Mouse (Mus musculus) embryonic facial prominence, embryonic 14.5 days (tissue): ENCODE results near the gene 1190007I07Rik. TPM values are rescaled to one million over a fixed set of nuclear protein-coding genes. Genes with fewer than 3 reads are reported as not detected.
"Not testable (repeated sequence)": the region's sequence is repeated elsewhere in the genome, so short reads cannot be mapped to it uniquely, and the experiment has no call there.

Experiments
- ATAC-seq: fragments of 200-750 bp; cut with Nextera tagmentation; 2 replicates; pipeline ENCODE4 v1.8.0; 2017; ENCODE audit warnings: low read depth, moderate number of reproducible peaks, moderate TSS enrichment
- DNase-seq: peaks from one replicate; pipeline ENCODE4 v3.0.0-alpha.2; 2015; ENCODE audit warnings: low spot score
- H3K27ac ChIP-seq: fragments of 300-500 bp; sonication (generic); replicated peaks from 2 replicates; pipeline ENCODE4 v1.5.1; 2014; ENCODE audit warnings: low read depth, mild to moderate bottlenecking, low read length, moderate library complexity
- H3K27me3 ChIP-seq: fragments of 300-500 bp; sonication (generic); replicated peaks from 2 replicates; pipeline ENCODE4 v1.6.1; 2014; ENCODE audit warnings: low read length; ENCODE audit not compliant: control insufficient read depth, insufficient read depth
- H3K36me3 ChIP-seq: fragments of 300-500 bp; sonication (generic); 2 replicates; pipeline ENCODE4 v1.6.1; 2014; ENCODE audit warnings: low read length, mixed read lengths; ENCODE audit not compliant: control insufficient read depth, insufficient read depth
- H3K4me1 ChIP-seq: fragments of 300-500 bp; sonication (generic); 2 replicates; pipeline ENCODE4 v1.6.1; 2014; ENCODE audit warnings: antibody characterized with exemption, low read length; ENCODE audit not compliant: control insufficient read depth, insufficient read depth
- H3K4me2 ChIP-seq: fragments of 300-500 bp; sonication (generic); 2 replicates; pipeline ENCODE4 v1.6.1; 2014; ENCODE audit warnings: low read depth, mild to moderate bottlenecking, low read length, moderate library complexity, mixed read lengths
- H3K4me3 ChIP-seq: fragments of 300-500 bp; sonication (generic); 2 replicates; pipeline ENCODE4 v1.5.1; 2014; ENCODE audit warnings: low read depth, mild to moderate bottlenecking, low read length
- H3K9ac ChIP-seq: fragments of 300-500 bp; sonication (generic); 2 replicates; pipeline ENCODE4 v1.6.1; 2014; ENCODE audit warnings: low read depth, mild to moderate bottlenecking, low read length, moderate library complexity, mixed read lengths
- H3K9me3 ChIP-seq: fragments of 300-500 bp; sonication (generic); 2 replicates; pipeline ENCODE4 v1.6.1; 2016; ENCODE audit warnings: low read length; ENCODE audit not compliant: control insufficient read depth
- WGBS: fragments of 180-500 bp; shearing (Covaris S2); extraction: QIAGEN DNeasy Blood & Tissue Kit; methylation state at CpG from one replicate; pipeline ENCODE4 v1.1.7; 2014; 5-methylcytosine and 5-hydroxymethylcytosine counted together
- polyA plus RNA-seq: library from polyadenylated mRNA; unstranded; fragments of >200 nt; fragmentation: Nextera tagmentation; extraction: Ambion mirVana; gene quantifications from 2 replicates; pipeline ENCODE4 v1.2.1, GENCODE M21; 2014

1190007I07Rik gene
- polyA plus RNA-seq, 1 experiment from 2014 or later: 33.0 TPM

DNA sequence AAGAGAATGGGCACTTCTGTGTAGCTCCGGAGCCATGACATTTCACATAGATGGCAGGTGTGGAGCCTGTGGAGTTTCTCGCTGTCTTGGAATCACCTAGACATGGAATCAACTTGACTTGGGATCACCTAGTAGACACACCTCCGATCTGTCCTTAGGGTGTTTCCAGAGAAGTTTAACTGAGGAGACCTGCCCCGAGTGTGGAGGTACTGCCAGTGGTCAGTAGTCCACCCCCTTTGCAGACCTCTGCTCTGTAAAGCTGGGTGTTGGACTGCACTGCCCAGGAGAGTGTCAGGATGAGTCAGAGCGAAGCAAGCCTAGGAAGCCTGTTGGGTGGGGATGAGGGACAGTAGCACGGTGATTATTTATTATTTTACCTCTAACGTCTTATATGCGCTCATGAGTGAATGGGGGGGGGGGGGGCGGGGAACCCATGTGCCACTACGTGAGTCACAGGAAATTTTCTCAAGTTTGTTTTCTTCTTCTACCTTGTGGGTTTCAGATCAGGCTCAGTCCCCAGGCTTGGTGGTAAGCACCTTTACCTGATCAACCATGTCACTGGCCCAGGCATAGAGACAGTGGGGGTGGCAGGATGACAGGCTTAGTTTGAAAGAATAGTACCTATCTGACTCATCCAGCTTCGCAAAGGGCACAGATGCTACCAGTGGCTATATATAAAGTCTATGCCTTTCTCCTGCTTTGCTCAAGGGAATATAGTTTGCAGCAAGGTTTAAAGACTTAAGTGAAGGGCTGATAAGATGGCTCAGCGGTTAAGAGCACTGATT, 9.7 kb upstream of the 1190007I07Rik start:
- ATAC-seq: no peak
- H3K9me3 ChIP-seq: no peaks in the 10 kb centered on the region
- 97% methylated on average over 12 of the region's 12 CpGs for WGBS

GRCm38 (mm10) chr10:82631133-82631532, 8.1 kb upstream of the 1190007I07Rik start:
- Histone ChIP-seq H3K9me3 (no peaks in the 10 kb centered on the region), H3K4me1 (peaks cover 3% of the 10 kb centered on the region; the same call in 1 of the 2 replicates), H3K27ac (no peak overlapping the region), H3K4me2 (peak overlapping the region; percentile 87), H3K36me3 (peaks cover 23% of the 10 kb centered on the region), H3K9ac (no peak overlapping the region), H3K4me3 (peak overlapping the region; percentile 60; the same call in 1 of the 2 replicates), H3K27me3 (no peaks in the 10 kb centered on the region)
- ATAC-seq: no peak
- WGBS: 85% methylated on average over 7 of the region's 7 CpGs
- DNase-seq: no peak

More for the DNA sequence above, 9.7 kb upstream of the 1190007I07Rik start:
- Histone ChIP-seq H3K4me3 (no peak overlapping the region), H3K4me2 (no peak overlapping the region), H3K4me1 (peaks cover 3% of the 10 kb centered on the region; the same call in 1 of the 2 replicates), H3K9ac (no peak overlapping the region), H3K27me3 (no peaks in the 10 kb centered on the region), H3K36me3 (peaks cover 39% of the 10 kb centered on the region), H3K27ac (no peak overlapping the region)
- no peak for DNase-seq

GRCm38 (mm10) chr10:82630497-82630896, 7.5 kb upstream of the 1190007I07Rik start:
- DNase-seq (no peak), ATAC-seq (no peak)
- no peaks in the 10 kb centered on the region for H3K27me3 ChIP-seq
- H3K36me3 ChIP-seq: peaks cover 21% of the 10 kb centered on the region
- peaks cover 3% of the 10 kb centered on the region; the same call in 1 of the 2 replicates for H3K4me1 ChIP-seq
- H3K9ac ChIP-seq: peak overlapping the region; percentile 84
- H3K4me3 ChIP-seq: peak overlapping the region; percentile 60
- H3K4me2 ChIP-seq: peak overlapping the region; percentile 87
- WGBS: 16% methylated on average over 7 of the region's 7 CpGs
- peak overlapping the region; percentile 84; the same call in 1 of the 2 replicates for H3K27ac ChIP-seq
- no peaks in the 10 kb centered on the region for H3K9me3 ChIP-seq

DNA sequence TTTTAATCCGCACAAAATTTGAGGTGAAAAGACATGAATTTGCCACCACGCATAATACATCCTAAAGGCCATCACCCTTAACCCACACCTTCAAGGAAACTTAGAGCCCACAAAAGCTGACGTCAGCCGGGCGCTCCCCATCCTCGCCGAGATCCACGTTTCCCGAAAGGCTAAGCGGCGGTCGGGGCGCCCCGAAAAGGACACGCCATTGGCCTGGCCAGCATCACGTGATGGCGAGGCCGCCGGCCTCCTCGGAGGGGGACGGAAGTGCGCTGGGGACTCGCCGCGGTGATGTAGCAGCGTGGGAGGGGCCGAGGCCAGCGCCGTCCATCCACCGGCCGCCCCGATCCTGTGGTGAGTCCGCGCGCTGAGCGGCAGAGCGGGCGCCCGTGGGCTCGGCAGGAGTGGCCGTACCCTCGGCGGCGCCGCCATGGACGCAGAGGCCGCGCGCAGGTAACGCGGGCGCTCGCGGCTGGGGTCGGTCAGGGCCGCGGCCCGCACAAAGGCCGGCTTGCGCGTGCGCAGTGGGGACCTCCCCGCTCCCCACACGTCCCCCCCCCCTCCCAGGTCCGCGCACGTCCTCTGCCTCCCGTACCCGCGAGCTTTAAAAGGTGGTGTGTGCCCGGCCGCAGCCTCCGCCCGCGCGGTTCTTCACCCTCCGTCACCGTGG, 6.7 kb upstream of the 1190007I07Rik start, which contains the start of gene Tdg:
Gene Tdg (plus strand): TSS at position 243 of the 670 bp plus-strand sequence.
- peak within 1 kb of the TSS; percentile 84 for H3K9ac ChIP-seq
- H3K9me3 ChIP-seq, H3K27me3 ChIP-seq, H3K4me1 ChIP-seq: not testable (repeated sequence)
- peak; percentile 98 for ATAC-seq
- H3K27ac ChIP-seq: peak within 1 kb of the TSS; percentile 90
- 2% methylated on average over 22 of the region's 78 CpGs for WGBS
- peak within 1 kb of the TSS; percentile 87 for H3K4me2 ChIP-seq
- H3K4me3 ChIP-seq: peak within 1 kb of the TSS; percentile 60
- peaks cover 21% of the 10 kb centered on the region for H3K36me3 ChIP-seq
- DNase-seq: peak; percentile 98

DNA sequence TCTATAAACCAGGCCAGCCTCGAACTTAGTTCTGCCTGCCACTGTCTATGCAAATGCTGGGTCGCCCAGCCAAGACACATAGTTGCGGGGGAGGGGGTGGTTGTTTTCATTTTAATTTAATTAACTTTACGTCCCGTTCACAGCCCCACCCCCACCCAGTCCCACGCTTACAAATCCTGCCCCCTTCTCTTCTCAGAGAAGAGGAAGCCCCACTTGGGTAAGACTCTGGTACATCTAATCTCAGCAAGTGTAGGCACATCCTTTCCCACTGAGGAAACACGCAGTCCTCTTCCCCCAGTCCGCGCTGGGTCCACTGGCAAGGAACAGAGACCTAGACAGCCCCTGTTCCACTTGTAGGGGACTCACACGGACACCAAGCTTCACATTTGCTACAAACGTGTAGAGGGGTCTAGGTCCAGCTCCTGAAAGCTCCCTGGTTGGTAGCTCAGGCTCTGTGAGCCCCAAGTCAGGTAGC, 6.1 kb upstream of the 1190007I07Rik start:
- peak overlapping the region; percentile 77 for H3K4me2 ChIP-seq
- no peaks in the 10 kb centered on the region for H3K9me3 ChIP-seq
- H3K4me3 ChIP-seq: peak overlapping the region; percentile 60
- 5% methylated on average over 11 of the region's 11 CpGs for WGBS
- peak overlapping the region; percentile 90 for H3K27ac ChIP-seq
- peak overlapping the region; percentile 84 for H3K9ac ChIP-seq
- peaks cover 3% of the 10 kb centered on the region; the same call in 1 of the 2 replicates for H3K4me1 ChIP-seq
- no peaks in the 10 kb centered on the region for H3K27me3 ChIP-seq
- ATAC-seq (peak; percentile 58), DNase-seq (peak; percentile 42)
- H3K36me3 ChIP-seq: peaks cover 15% of the 10 kb centered on the region

GRCm38 (mm10) chr10:82623553-82623932, 515 bp upstream of the 1190007I07Rik start:
- H3K4me1 ChIP-seq, DNase-seq, ATAC-seq, H3K36me3 ChIP-seq, H3K27me3 ChIP-seq, H3K9me3 ChIP-seq: not testable (repeated sequence)
- peak overlapping the region; percentile 69 for H3K4me3 ChIP-seq
- 0% methylated on average over 2 of the region's 2 CpGs for WGBS
- peak overlapping the region; percentile 67 for H3K4me2 ChIP-seq
- peak overlapping the region; percentile 77 for H3K9ac ChIP-seq
- H3K27ac ChIP-seq: peak overlapping the region; percentile 81

- WGBS: 28% methylated on average over 9 of the region's 9 CpGs
- Histone ChIP-seq H3K9me3 (no peaks in the 10 kb centered on the region), H3K36me3 (no peaks in the 10 kb centered on the region), H3K9ac (peak overlapping the region; percentile 77), H3K4me3 (peak overlapping the region; percentile 69), H3K27ac (no peak overlapping the region), H3K4me2 (peak overlapping the region; percentile 67), H3K27me3 (no peaks in the 10 kb centered on the region), H3K4me1 (peaks cover 6% of the 10 kb centered on the region)
- no peak for ATAC-seq
- no peak for DNase-seq
Observed at GRCm38 (mm10) chr10:82622235-82622634, 793 bp downstream of the 1190007I07Rik start.

GRCm38 (mm10) chr10:82594421-82594820, 28.6 kb downstream of the 1190007I07Rik start:
- H3K9ac ChIP-seq, H3K4me3 ChIP-seq, H3K27me3 ChIP-seq, H3K36me3 ChIP-seq, H3K27ac ChIP-seq, DNase-seq, H3K4me2 ChIP-seq, H3K4me1 ChIP-seq, H3K9me3 ChIP-seq, ATAC-seq: not testable (repeated sequence)
- 60% methylated on average over 4 of the region's 4 CpGs for WGBS
